Mouse (Mus musculus): ENCODE data around the gene Fam84b. TPM values are rescaled to one million over a fixed set of nuclear protein-coding genes. Genes with fewer than 3 reads are reported as not detected.

Gene Fam84b
- polyA plus RNA-seq, 1 experiment from 2014 or later, result 39.0 TPM

- H3K27me3 ChIP-seq (replicated peaks; ENCODE audit: insufficient read depth, low read length), result no peaks in the 10 kb centered on the region
- H3K4me1 ChIP-seq (ENCODE audit: insufficient read depth, low read depth, low read length), result no peaks in the 10 kb centered on the region
- H3K4me2 ChIP-seq (replicated peaks; ENCODE audit: low read depth, low read length), result no peak overlapping the region
- ATAC-seq, result no peak
- no peak overlapping the region for H3K27ac ChIP-seq (ENCODE audit: low read length)
- no peaks in the 10 kb centered on the region for H3K36me3 ChIP-seq (ENCODE audit: insufficient read depth, low read length)
- no peak overlapping the region for H3K9ac ChIP-seq (replicated peaks; ENCODE audit: low read depth)
- 28% methylated on average over 4 of the region's 4 CpGs for WGBS
- no peak for DNase-seq (ENCODE audit: low spot score)
- TF ChIP-seq EP300 (IDR thresholded peaks at IDR 0.05) (no peak), CTCF (IDR thresholded peaks at IDR 0.05) (no peak)
- H3K9me3 ChIP-seq (ENCODE audit: low read length), result 0 out of 2 replicates have a peak, but pooled peaks cover 3% of the 10 kb centered on the region
- H3K4me3 ChIP-seq (ENCODE audit: low read depth, low read length), result no peak overlapping the region
Measured at GRCm38 (mm10) chr15:60840296-60840670, 13.3 kb downstream of the Fam84b start.

- Histone ChIP-seq H3K27ac (ENCODE audit: low read length) (no peak overlapping the region), H3K9me3 (ENCODE audit: low read length) (0 out of 2 replicates have a peak, but pooled peaks cover 3% of the 10 kb centered on the region), H3K27me3 (replicated peaks; ENCODE audit: insufficient read depth, low read length) (no peaks in the 10 kb centered on the region), H3K4me1 (ENCODE audit: insufficient read depth, low read depth, low read length) (no peaks in the 10 kb centered on the region), H3K36me3 (ENCODE audit: insufficient read depth, low read length) (no peaks in the 10 kb centered on the region), H3K4me3 (ENCODE audit: low read depth, low read length) (no peak overlapping the region), H3K4me2 (replicated peaks; ENCODE audit: low read depth, low read length) (no peak overlapping the region), H3K9ac (replicated peaks; ENCODE audit: low read depth) (no peak overlapping the region)
- TF ChIP-seq EP300 (IDR thresholded peaks at IDR 0.05) (no peak), CTCF (IDR thresholded peaks at IDR 0.05) (no peak)
- DNase-seq (ENCODE audit: low spot score) (no peak), ATAC-seq (no peak)
- WGBS, result 38% methylated on average over 3 of the region's 3 CpGs
Measured at GRCm38 (mm10) chr15:60839539-60840295, 13.9 kb downstream of the Fam84b start.

GRCm38 (mm10) chr15:60838135-60838534 is 15.4 kb downstream of the Fam84b start:
- TF ChIP-seq EP300 (IDR thresholded peaks at IDR 0.05) (no peak), CTCF (IDR thresholded peaks at IDR 0.05) (no peak)
- H3K9me3 ChIP-seq (ENCODE audit: low read length), result 0 out of 2 replicates have a peak, but pooled peaks cover 3% of the 10 kb centered on the region
- DNase-seq (ENCODE audit: low spot score), result no peak
- H3K27me3 ChIP-seq (replicated peaks; ENCODE audit: insufficient read depth, low read length), result no peaks in the 10 kb centered on the region
- no peaks in the 10 kb centered on the region for H3K36me3 ChIP-seq (ENCODE audit: insufficient read depth, low read length)
- WGBS, result 60% methylated on average over 8 of the region's 8 CpGs
- H3K27ac ChIP-seq (ENCODE audit: low read length), result no peak overlapping the region
- no peak overlapping the region for H3K9ac ChIP-seq (replicated peaks; ENCODE audit: low read depth)
- H3K4me1 ChIP-seq (ENCODE audit: insufficient read depth, low read depth, low read length), result peaks cover 6% of the 10 kb centered on the region
- no peak overlapping the region for H3K4me2 ChIP-seq (replicated peaks; ENCODE audit: low read depth, low read length)
- no peak for ATAC-seq
- no peak overlapping the region for H3K4me3 ChIP-seq (ENCODE audit: low read depth, low read length)

GRCm38 (mm10) chr15:60837719-60838118 is 15.9 kb downstream of the Fam84b start:
- no peak for ATAC-seq
- Histone ChIP-seq H3K4me2 (replicated peaks; ENCODE audit: low read depth, low read length) (no peak overlapping the region), H3K9ac (replicated peaks; ENCODE audit: low read depth) (no peak overlapping the region), H3K4me3 (ENCODE audit: low read depth, low read length) (no peak overlapping the region), H3K27me3 (replicated peaks; ENCODE audit: insufficient read depth, low read length) (no peaks in the 10 kb centered on the region), H3K9me3 (ENCODE audit: low read length) (0 out of 2 replicates have a peak, but pooled peaks cover 3% of the 10 kb centered on the region), H3K4me1 (ENCODE audit: insufficient read depth, low read depth, low read length) (peaks cover 6% of the 10 kb centered on the region), H3K27ac (ENCODE audit: low read length) (no peak overlapping the region), H3K36me3 (ENCODE audit: insufficient read depth, low read length) (no peaks in the 10 kb centered on the region)
- no peak for DNase-seq (ENCODE audit: low spot score)
- TF ChIP-seq CTCF (IDR thresholded peaks at IDR 0.05) (no peak), EP300 (IDR thresholded peaks at IDR 0.05) (no peak)
- WGBS, result 93% methylated on average over 9 of the region's 9 CpGs

- ATAC-seq, result no peak
- Histone ChIP-seq H3K9me3 (ENCODE audit: low read length) (0 out of 2 replicates have a peak, but pooled peaks cover 3% of the 10 kb centered on the region), H3K4me3 (ENCODE audit: low read depth, low read length) (no peak overlapping the region), H3K36me3 (ENCODE audit: insufficient read depth, low read length) (no peaks in the 10 kb centered on the region), H3K9ac (replicated peaks; ENCODE audit: low read depth) (no peak overlapping the region), H3K4me2 (replicated peaks; ENCODE audit: low read depth, low read length) (no peak overlapping the region), H3K27me3 (replicated peaks; ENCODE audit: insufficient read depth, low read length) (no peaks in the 10 kb centered on the region), H3K27ac (ENCODE audit: low read length) (no peak overlapping the region), H3K4me1 (ENCODE audit: insufficient read depth, low read depth, low read length) (peaks cover 6% of the 10 kb centered on the region)
- WGBS, result 63% methylated on average over 4 of the region's 4 CpGs
- TF ChIP-seq CTCF (IDR thresholded peaks at IDR 0.05), result no peak
- TF ChIP-seq EP300 (IDR thresholded peaks at IDR 0.05), result no peak
- no peak for DNase-seq (ENCODE audit: low spot score)
Measured at GRCm38 (mm10) chr15:60836321-60836720, 17.3 kb downstream of the Fam84b start.

- Histone ChIP-seq H3K9me3 (ENCODE audit: low read length) (0 out of 2 replicates have a peak, but pooled peaks cover 3% of the 10 kb centered on the region), H3K4me1 (ENCODE audit: insufficient read depth, low read depth, low read length) (peaks cover 6% of the 10 kb centered on the region), H3K4me2 (replicated peaks; ENCODE audit: low read depth, low read length) (no peak overlapping the region), H3K27me3 (replicated peaks; ENCODE audit: insufficient read depth, low read length) (no peaks in the 10 kb centered on the region), H3K36me3 (ENCODE audit: insufficient read depth, low read length) (no peaks in the 10 kb centered on the region), H3K4me3 (ENCODE audit: low read depth, low read length) (no peak overlapping the region), H3K9ac (replicated peaks; ENCODE audit: low read depth) (no peak overlapping the region), H3K27ac (ENCODE audit: low read length) (peak overlapping the region; percentile 43; the same call in 1 of the 2 replicates)
- ATAC-seq (peak; percentile 70), DNase-seq (ENCODE audit: low spot score) (peak; percentile 36)
- TF ChIP-seq CTCF (IDR thresholded peaks at IDR 0.05) (no peak), EP300 (IDR thresholded peaks at IDR 0.05) (peak; percentile 60)
- whole genome bisulfite sequencing, result 66% methylated on average over 5 of the region's 5 CpGs
Measured at GRCm38 (mm10) chr15:60834598-60835571, 18.7 kb downstream of the Fam84b start.

All from lung, postnatal 0 days (tissue).